Mouse (Mus musculus): ENCODE measurements around the gene Bmp6. TPM values are rescaled to one million over a fixed set of nuclear protein-coding genes. Genes with fewer than 3 reads are reported as not detected.

The Bmp6 gene
- polyA plus RNA-seq, 1 experiment, result 6.3 TPM

- Histone ChIP-seq H3K4me1 (ENCODE audit: control insufficient read depth, insufficient read depth, insufficient read length, low read length) (no peaks in the 10 kb centered on the region), H3K4me3 (ENCODE audit: insufficient read depth, low read depth, low read length) (no peak overlapping the region), H3K27ac (replicated peaks; ENCODE audit: low read depth, low read length) (no peak overlapping the region)
Measured at GRCm38 (mm10) chr13:38548681-38549080, 203.8 kb downstream of the Bmp6 start.

Other genes with a start within 250 kb of the Bmp6 start
- gene Dsp, start 193.8 kb upstream of the Bmp6 start, polyA plus RNA-seq (2012; ENCODE audit: insufficient read depth, insufficient read length, missing spikeins), result 0.33 and 1.3 TPM in 2 replicates
- 9.7 and 27.0 TPM in 2 replicates for gene Snrnp48, start 140.2 kb upstream of the Bmp6 start, polyA plus RNA-seq (2012; ENCODE audit: insufficient read depth, insufficient read length, missing spikeins)
- 27.2 and 31.5 TPM in 2 replicates for gene Txndc5, start 183.7 kb downstream of the Bmp6 start, polyA plus RNA-seq (2012; ENCODE audit: insufficient read depth, insufficient read length, missing spikeins)